Mouse (Mus musculus): Measurements from ENCODE around the gene Fbxw8.

DNA sequence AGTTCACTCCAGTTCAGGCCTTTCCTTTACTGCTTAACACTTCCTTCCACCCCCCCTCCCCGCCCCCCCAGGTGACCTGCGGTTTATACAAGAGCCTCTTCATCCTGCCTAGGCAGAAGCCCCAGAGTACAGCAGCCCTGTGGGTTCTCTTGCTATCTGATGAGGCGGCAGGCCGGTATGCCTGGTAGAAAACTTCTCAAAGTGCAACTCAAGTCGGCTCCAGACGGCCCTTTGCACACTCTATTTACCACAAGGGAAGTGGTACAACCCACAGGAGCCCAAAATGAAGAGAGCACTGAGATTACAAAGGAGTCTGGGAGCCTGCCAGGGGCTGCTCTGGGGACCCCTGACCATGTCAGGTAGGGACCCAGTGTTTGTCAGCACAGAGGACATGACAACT is 73.3 kb downstream of the Fbxw8 start:
- TF ChIP-seq CTCF (IDR thresholded peaks at IDR 0.05; ENCODE audit: borderline replicate concordance, extremely low read depth, insufficient read depth, insufficient read length) (no peak), POLR2A (IDR thresholded peaks at IDR 0.05; ENCODE audit: borderline replicate concordance, extremely low read depth, insufficient read depth, insufficient read length, poor library complexity, severe bottlenecking) (no peak)
